Mouse (Mus musculus) hindbrain, embryonic 14.5 days (tissue): ENCODE measurements around the gene Anks1b. TPM values are rescaled to one million over a fixed set of nuclear protein-coding genes. Genes with fewer than 3 reads are reported as not detected.

Source experiments
- ATAC-seq: fragments of 200-750 bp; cut with Nextera tagmentation; 2 replicates; pipeline ENCODE4 v1.8.0; 2017; ENCODE audit warnings: moderate number of reproducible peaks, mild to moderate bottlenecking, moderate TSS enrichment, moderate library complexity; ENCODE audit not compliant: low FRiP score
- DNase-seq: peaks from one replicate; pipeline ENCODE4 v3.0.0-alpha.2; 2015; ENCODE audit warnings: low spot score
- H3K27ac ChIP-seq: fragments of 300-500 bp; sonication (generic); 2 replicates; pipeline ENCODE4 v1.5.1; 2014; ENCODE audit warnings: mild to moderate bottlenecking, moderate library complexity
- H3K27me3 ChIP-seq: fragments of 300-500 bp; sonication (generic); 2 replicates; pipeline ENCODE4 v1.6.1; 2014; ENCODE audit warnings: mild to moderate bottlenecking, low read length, mixed read lengths; ENCODE audit not compliant: control insufficient read depth, insufficient read depth
- H3K36me3 ChIP-seq: fragments of 300-500 bp; sonication (generic); replicated peaks from 2 replicates; pipeline ENCODE4 v1.6.1; 2014; ENCODE audit not compliant: control insufficient read depth, insufficient read depth
- H3K4me1 ChIP-seq: fragments of 300-500 bp; sonication (generic); replicated peaks from 2 replicates; pipeline ENCODE4 v1.6.1; 2014; ENCODE audit warnings: antibody characterized with exemption, low read length, mixed read lengths; ENCODE audit not compliant: control insufficient read depth, insufficient read depth
- H3K4me2 ChIP-seq: fragments of 300-500 bp; sonication (generic); replicated peaks from 2 replicates; pipeline ENCODE4 v1.6.1; 2014; ENCODE audit warnings: mild to moderate bottlenecking, moderate library complexity
- H3K4me3 ChIP-seq: fragments of 300-500 bp; sonication (generic); replicated peaks from 2 replicates; pipeline ENCODE4 v1.5.1; 2014; ENCODE audit warnings: mild to moderate bottlenecking, low read length
- H3K9ac ChIP-seq: fragments of 300-500 bp; sonication (generic); 2 replicates; pipeline ENCODE4 v1.6.1; 2014
- H3K9me3 ChIP-seq: fragments of 300-500 bp; sonication (generic); 2 replicates; pipeline ENCODE4 v1.6.1; 2016; ENCODE audit warnings: low read length; ENCODE audit not compliant: control insufficient read depth
- WGBS: fragments of 180-500 bp; shearing (Covaris S2); extraction: QIAGEN DNeasy Blood & Tissue Kit; methylation state at CpG from one replicate; pipeline ENCODE4 v1.1.7; 2014; 5-methylcytosine and 5-hydroxymethylcytosine counted together
- polyA plus RNA-seq: library from polyadenylated mRNA; unstranded; fragments of >200 nt; fragmentation: Nextera tagmentation; extraction: Ambion mirVana; gene quantifications from 2 replicates; pipeline ENCODE4 v1.2.1, GENCODE M21; 2014

Anks1b gene
- polyA plus RNA-seq, 1 experiment from 2014 or later, result 69.4 TPM

DNA sequence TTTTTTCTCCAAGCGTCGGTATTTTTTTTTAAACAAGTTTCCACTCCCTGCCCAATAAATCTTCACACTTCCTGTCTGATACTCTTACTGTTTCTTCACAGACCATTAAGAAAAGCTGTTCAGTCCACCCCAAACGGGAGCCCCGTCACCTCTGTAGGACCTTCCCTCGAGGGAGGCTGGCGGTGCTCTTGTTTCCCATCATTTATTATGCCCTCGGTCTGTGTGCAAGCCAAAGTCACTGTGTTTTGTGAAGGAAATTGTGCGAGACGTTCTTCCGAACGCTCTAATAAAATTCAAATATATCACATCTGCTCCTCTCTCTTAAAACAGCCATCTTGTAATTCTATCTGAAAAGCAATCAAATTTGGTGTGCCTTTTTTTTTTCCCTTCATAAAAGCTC, 978.7 kb downstream of the Anks1b start:
- Histone ChIP-seq H3K4me3 (no peak overlapping the region), H3K27me3 (no peaks in the 10 kb centered on the region), H3K4me2 (no peak overlapping the region), H3K9ac (no peak overlapping the region), H3K4me1 (0 out of 2 replicates have a peak, but pooled peaks cover 4% of the 10 kb centered on the region), H3K27ac (no peak overlapping the region), H3K36me3 (no peaks in the 10 kb centered on the region), H3K9me3 (no peaks in the 10 kb centered on the region)
- DNase-seq (no peak), ATAC-seq (no peak)
- 54% methylated on average over 11 of the region's 11 CpGs for WGBS

DNA sequence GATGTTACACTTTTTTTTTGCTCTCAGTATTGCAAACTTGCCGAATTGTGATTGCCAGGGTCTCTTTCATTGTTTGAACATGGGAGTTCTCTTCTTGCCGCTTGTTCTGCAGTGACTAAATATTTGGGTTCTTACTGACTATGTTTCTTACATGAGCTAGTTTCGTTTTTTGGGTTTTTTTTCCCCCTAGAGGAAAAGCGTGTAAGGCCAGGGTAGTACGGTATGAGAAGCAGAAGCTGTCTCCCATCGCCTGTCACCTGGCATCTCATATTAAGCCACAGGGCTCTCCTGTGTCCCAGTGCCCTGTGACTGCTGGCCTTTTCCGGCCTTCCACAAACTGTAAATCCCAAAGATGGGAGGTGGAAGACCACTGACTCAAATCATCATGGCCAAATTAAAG, 979.1 kb downstream of the Anks1b start:
- no peak overlapping the region for H3K4me2 ChIP-seq
- H3K4me1 ChIP-seq, result 0 out of 2 replicates have a peak, but pooled peaks cover 4% of the 10 kb centered on the region
- no peak for ATAC-seq
- H3K36me3 ChIP-seq, result no peaks in the 10 kb centered on the region
- DNase-seq, result no peak
- H3K4me3 ChIP-seq, result no peak overlapping the region
- WGBS, result 85% methylated on average over 7 of the region's 7 CpGs
- H3K27me3 ChIP-seq, result no peaks in the 10 kb centered on the region
- no peak overlapping the region for H3K27ac ChIP-seq
- H3K9me3 ChIP-seq, result no peaks in the 10 kb centered on the region
- no peak overlapping the region for H3K9ac ChIP-seq

DNA sequence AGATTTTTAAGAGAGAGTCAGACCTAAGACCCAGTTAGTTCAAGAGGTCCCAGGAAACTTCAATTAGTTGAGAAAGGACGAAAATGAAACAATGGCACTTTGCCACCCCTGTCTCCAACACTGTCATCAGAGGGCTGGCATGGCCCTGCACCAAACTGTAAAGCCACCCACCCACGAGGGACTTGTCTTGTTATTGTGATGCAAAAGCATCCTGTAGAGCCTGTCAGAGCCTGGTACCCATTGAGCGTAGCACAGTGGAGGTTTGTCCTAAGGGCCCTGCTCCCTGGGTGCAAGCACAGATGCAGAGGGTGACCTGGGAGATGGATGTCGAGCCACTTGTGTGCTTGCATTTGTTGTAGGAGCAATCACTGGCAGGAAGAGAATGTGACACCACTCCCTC, 983.4 kb downstream of the Anks1b start:
- H3K9ac ChIP-seq, result no peak overlapping the region
- H3K4me2 ChIP-seq, result no peak overlapping the region
- no peaks in the 10 kb centered on the region for H3K27me3 ChIP-seq
- 36% methylated on average over 4 of the region's 4 CpGs for WGBS
- ATAC-seq (no peak), DNase-seq (no peak)
- no peaks in the 10 kb centered on the region for H3K9me3 ChIP-seq
- no peak overlapping the region for H3K27ac ChIP-seq
- no peaks in the 10 kb centered on the region for H3K36me3 ChIP-seq
- H3K4me3 ChIP-seq, result no peak overlapping the region
- 0 out of 2 replicates have a peak, but pooled peaks cover 4% of the 10 kb centered on the region for H3K4me1 ChIP-seq

DNA sequence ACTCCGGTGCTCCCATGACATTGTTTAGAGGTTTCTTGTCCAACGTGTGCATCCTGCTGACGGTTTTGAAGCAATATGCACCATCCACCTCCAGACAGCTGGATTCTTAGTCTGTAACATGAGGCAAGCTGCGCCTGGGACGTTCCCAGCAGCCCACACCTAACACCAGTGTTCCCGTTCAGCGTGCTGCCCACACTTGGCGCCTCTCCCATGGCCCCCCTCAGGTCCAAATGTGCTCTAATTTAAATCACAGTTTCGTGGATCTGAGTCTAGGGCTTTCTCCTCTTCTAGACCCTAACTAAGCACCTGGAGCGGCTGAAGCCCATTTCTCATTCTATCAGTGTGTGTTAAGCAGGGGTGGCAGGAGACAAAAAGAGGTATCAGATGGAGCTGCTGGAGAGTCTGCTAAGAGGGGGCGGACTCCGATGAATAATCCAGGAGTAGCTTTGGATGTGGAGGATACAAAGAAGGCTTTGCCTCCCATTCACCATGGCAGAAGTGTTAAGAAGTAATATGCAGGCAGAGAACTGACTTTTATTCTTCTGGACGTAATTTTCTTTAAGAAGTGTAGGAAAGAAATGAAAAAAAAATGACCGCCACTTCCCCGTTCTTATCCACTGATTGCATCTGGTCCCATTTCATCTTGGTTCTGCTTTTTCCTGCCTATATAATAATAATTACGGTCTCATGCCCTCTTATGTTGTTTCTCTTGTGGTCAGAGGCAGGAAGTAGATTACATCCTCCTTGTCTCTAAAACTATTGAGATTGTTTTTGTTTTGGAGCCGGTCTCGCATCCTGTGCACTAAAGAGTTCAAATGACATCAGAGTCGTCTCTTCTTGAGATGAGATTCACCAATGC, 986.6 kb downstream of the Anks1b start:
- ATAC-seq, result no peak
- H3K4me3 ChIP-seq, result no peak overlapping the region
- no peaks in the 10 kb centered on the region for H3K36me3 ChIP-seq
- no peaks in the 10 kb centered on the region for H3K9me3 ChIP-seq
- no peak overlapping the region for H3K4me2 ChIP-seq
- H3K27me3 ChIP-seq, result no peaks in the 10 kb centered on the region
- 83% methylated on average over 19 of the region's 19 CpGs for WGBS
- H3K27ac ChIP-seq, result no peak overlapping the region
- 0 out of 2 replicates have a peak, but pooled peaks cover 4% of the 10 kb centered on the region for H3K4me1 ChIP-seq
- H3K9ac ChIP-seq, result no peak overlapping the region
- no peak for DNase-seq

DNA sequence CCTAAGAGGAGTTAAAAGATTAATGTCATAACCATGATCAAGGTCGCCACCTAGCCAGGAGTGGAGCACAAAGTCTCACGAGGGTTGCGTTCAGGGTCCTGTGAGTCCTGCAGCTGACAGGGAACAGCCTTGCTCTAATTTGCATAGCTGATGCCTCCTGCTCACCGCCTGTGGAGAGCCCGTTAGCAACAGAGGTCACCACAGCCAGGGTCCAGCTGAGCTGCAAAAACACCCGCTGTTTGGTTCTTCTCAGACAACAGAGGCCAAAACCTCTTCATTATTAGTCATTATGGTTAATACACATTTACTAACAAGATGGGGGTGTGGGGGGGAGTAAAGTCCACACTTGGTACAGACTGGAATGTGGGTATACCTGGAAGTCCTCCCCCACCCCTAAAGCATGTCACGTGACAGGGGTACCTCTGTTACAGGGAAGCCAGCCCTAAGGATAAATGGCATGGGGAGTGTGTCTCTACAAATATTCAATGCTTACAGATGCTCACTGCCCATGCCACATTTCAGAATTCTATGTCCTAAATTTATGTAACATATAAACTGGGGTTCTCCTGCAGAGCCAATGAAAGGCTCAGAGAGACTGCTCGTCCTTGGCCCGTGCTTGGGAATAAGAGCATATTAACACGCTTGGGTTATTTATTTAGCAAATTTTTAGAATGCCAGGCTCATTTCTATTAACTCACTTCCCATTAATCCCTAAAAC, 990.7 kb downstream of the Anks1b start:
- Histone ChIP-seq H3K36me3 (no peaks in the 10 kb centered on the region), H3K4me2 (no peak overlapping the region), H3K27ac (no peak overlapping the region), H3K27me3 (no peaks in the 10 kb centered on the region), H3K9ac (no peak overlapping the region), H3K9me3 (no peaks in the 10 kb centered on the region), H3K4me1 (peaks cover 8% of the 10 kb centered on the region; the same call in 1 of the 2 replicates), H3K4me3 (no peak overlapping the region)
- no peak for ATAC-seq
- 14% methylated on average over 10 of the region's 10 CpGs for WGBS
- DNase-seq, result no peak

DNA sequence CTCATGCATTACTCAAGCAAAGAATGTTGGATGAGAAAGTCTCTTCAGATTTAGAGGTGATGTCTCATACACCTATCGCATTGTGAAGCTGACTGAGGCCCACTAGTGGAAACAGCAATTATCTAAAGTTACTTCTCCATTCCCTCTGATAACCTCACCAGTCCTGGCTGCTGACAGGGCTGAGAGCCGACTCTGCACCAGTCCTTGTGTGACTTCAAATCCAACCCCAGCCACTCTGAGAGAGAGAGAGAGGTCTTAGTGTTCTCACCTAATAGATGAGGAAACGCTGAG, 991.2 kb downstream of the Anks1b start:
- H3K9me3 ChIP-seq, result no peaks in the 10 kb centered on the region
- 23% methylated on average over 3 of the region's 3 CpGs for WGBS
- H3K9ac ChIP-seq, result no peak overlapping the region
- DNase-seq (no peak), ATAC-seq (no peak)
- no peak overlapping the region for H3K27ac ChIP-seq
- no peak overlapping the region for H3K4me3 ChIP-seq
- H3K4me2 ChIP-seq, result no peak overlapping the region
- H3K36me3 ChIP-seq, result no peaks in the 10 kb centered on the region
- H3K4me1 ChIP-seq, result peaks cover 8% of the 10 kb centered on the region; the same call in 1 of the 2 replicates
- no peaks in the 10 kb centered on the region for H3K27me3 ChIP-seq

DNA sequence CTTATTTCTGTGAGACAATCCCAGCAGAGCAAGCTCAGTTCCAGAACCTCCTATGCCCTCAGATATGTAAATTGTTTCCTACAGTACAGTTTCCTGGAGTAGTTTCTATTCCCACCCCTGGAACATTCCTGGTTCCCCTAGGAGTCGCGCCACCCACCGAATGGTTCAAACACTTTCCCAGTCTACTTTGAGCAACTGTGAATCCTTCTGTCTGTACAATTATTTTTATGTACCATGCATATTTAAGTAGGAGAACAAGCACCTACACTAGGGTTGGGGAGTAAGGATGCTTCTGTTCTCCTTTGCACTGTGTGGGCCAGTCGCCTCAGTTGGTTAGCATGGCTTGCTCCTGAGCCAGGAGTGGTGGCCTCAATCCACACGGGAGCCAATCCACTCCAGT, 999.9 kb downstream of the Anks1b start:
- no peak for ATAC-seq
- no peak overlapping the region for H3K27ac ChIP-seq
- 90% methylated on average over 5 of the region's 5 CpGs for WGBS

DNA sequence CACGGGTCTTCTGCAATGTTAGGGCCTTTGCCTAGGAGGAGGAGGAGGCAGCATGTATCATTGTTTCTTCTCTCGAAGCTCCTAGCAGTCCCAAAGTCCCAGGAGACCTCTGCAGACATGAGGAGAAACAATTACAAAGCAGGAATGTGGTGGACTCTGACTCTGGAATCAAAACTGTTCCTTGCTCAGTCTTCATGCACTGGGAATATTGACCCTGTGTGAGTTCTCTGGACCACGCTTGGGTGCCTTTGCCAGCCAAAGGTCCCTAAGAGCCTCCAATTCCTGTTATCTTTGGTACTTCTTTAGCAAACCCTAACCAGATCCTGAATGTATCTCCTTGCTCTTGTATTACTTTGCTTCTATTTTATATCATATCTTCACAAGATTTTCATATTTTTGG, 1000.9 kb downstream of the Anks1b start:
- WGBS, result 62% methylated on average over 3 of the region's 3 CpGs
- H3K4me3 ChIP-seq, result no peak overlapping the region
- no peak overlapping the region for H3K9ac ChIP-seq
- ATAC-seq (no peak), DNase-seq (no peak)
- H3K9me3 ChIP-seq, result no peaks in the 10 kb centered on the region
- no peaks in the 10 kb centered on the region; the same call in 1 of the 2 replicates for H3K4me1 ChIP-seq
- no peak overlapping the region for H3K4me2 ChIP-seq
- H3K36me3 ChIP-seq, result no peaks in the 10 kb centered on the region
- H3K27me3 ChIP-seq, result no peaks in the 10 kb centered on the region
- no peak overlapping the region for H3K27ac ChIP-seq

More for the DNA sequence above, 999.9 kb downstream of the Anks1b start:
- no peaks in the 10 kb centered on the region for H3K9me3 ChIP-seq
- H3K36me3 ChIP-seq, result no peaks in the 10 kb centered on the region
- H3K27me3 ChIP-seq, result no peaks in the 10 kb centered on the region
- no peak overlapping the region for H3K9ac ChIP-seq
- no peaks in the 10 kb centered on the region; the same call in 1 of the 2 replicates for H3K4me1 ChIP-seq
- DNase-seq, result no peak
- no peak overlapping the region for H3K4me3 ChIP-seq
- no peak overlapping the region for H3K4me2 ChIP-seq

DNA sequence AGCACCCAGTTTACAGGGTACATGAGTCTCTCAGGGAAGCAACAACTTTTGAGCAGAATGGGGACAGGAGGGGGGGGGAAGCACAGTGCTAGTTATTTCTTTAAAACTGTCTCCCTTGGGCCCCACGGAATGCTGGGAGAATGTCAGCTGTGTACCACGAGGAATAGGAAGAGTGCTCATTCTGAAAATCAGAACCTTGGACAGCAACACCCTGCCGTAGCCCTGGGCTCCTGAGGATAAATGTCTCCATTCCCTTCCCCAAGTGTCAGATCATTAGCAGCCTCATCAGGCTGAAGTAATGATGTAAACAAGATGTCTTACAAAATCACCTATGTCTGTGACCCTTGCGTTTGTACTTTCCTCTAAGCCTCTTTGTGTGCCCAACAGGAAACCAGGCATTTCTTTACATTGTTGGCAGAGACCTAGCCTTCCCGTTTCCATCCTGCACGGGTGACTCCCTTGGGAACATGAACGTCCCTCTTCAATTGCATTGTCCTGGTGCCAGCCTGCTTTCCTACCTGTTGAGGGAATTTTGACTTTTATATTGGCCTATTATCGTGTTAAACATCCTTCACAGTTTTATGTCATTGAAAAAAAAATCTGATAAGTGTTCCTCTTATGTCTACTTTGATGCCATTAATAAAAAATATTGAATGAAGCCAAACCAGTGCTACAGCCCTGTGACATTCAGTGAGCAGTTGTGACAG, 1007.7 kb downstream of the Anks1b start:
- no peak overlapping the region for H3K9ac ChIP-seq
- no peak for ATAC-seq
- H3K4me1 ChIP-seq, result peaks cover 5% of the 10 kb centered on the region; the same call in 1 of the 2 replicates
- no peak overlapping the region for H3K4me3 ChIP-seq
- peak; percentile 52 for DNase-seq
- no peaks in the 10 kb centered on the region for H3K36me3 ChIP-seq
- 30% methylated on average over 8 of the region's 8 CpGs for WGBS
- no peak overlapping the region for H3K27ac ChIP-seq
- no peaks in the 10 kb centered on the region for H3K27me3 ChIP-seq
- no peaks in the 10 kb centered on the region for H3K9me3 ChIP-seq
- no peak overlapping the region for H3K4me2 ChIP-seq
